Mouse (Mus musculus) left cerebral cortex, postnatal 10 days (tissue): Measurements from ENCODE around the gene Hoxb3. TPM values are rescaled to one million over a fixed set of nuclear protein-coding genes. Genes with fewer than 3 reads are reported as not detected.

Experiments used
- DNase-seq, 2 experiments: peaks; one replicate each; pipeline ENCODE4 v3.0.0; 2021 to 2022; ENCODE audit warnings: low spot score in 2 of 2, mixed read lengths in 1 of 2; ENCODE audit errors: extremely low spot score in 1 of 2
- intact Hi-C: fragments of 180-260 bp; cut with DNase I; formaldehyde crosslinking; loops from one replicate; pipeline ENCODE4 v1.15.1; 2025
- total RNA-seq, 2 experiments: library from RNA; stranded (reverse); gene quantifications; 2 replicates each; pipeline ENCODE4 v1.2.3; 2021

Gene Hoxb3
- total RNA-seq, 2 experiments from 2014 or later, result not detected

GRCm38 (mm10) chr11:96298895-96299667, 24.0 kb upstream of the Hoxb3 start:
- intact Hi-C loops, result no loop called here
- no peak for DNase-seq

GRCm38 (mm10) chr11:96299781-96300180, 23.3 kb upstream of the Hoxb3 start:
- intact Hi-C loops, result loop anchor here (5.0 kb wide), 1 partner anchor 238 kb away; no protein-coding TSS in a partner anchor
- DNase-seq, result no peak

GRCm38 (mm10) chr11:96300354-96301063, 22.6 kb upstream of the Hoxb3 start:
- intact Hi-C loops, result loop anchor here (5.0 kb wide), 1 partner anchor 237 kb away; no protein-coding TSS in a partner anchor
- DNase-seq, result no peak

- intact Hi-C loops, result loop anchor here (5.0 kb wide), 1 partner anchor 236 kb away; no protein-coding TSS in a partner anchor
- DNase-seq, result no peak
Measured at GRCm38 (mm10) chr11:96301064-96301431, 22.1 kb upstream of the Hoxb3 start.

GRCm38 (mm10) chr11:96301837-96302236, 21.3 kb upstream of the Hoxb3 start:
- intact Hi-C loops, result loop anchor here (5.0 kb wide), 1 partner anchor 235 kb away; no protein-coding TSS in a partner anchor

GRCm38 (mm10) chr11:96302381-96303150, 20.6 kb upstream of the Hoxb3 start:
- intact Hi-C loops, result loop anchor here (5.0 kb wide), 1 partner anchor 235 kb away; no protein-coding TSS in a partner anchor
- DNase-seq, result no peak

More at GRCm38 (mm10) chr11:96301837-96302236, 21.3 kb upstream of the Hoxb3 start:
- peak in 1 of 2 experiments; percentile 13 for DNase-seq

GRCm38 (mm10) chr11:96303151-96304099, 19.7 kb upstream of the Hoxb3 start, which contains the start of gene Hoxb5:
Hoxb5 (plus strand) TSS chr11:96303336.
- intact Hi-C loops, result loop anchor here (5.0 kb wide), 1 partner anchor 234 kb away; no protein-coding TSS in a partner anchor
- no peak for DNase-seq

GRCm38 (mm10) chr11:96304381-96305195, 18.5 kb upstream of the Hoxb3 start:
- DNase-seq, result no peak
- intact Hi-C loops, result loop anchor here (5.0 kb wide), 1 partner anchor 233 kb away; no protein-coding TSS in a partner anchor

- no peak for DNase-seq
- intact Hi-C loops, result no loop called here
Measured at GRCm38 (mm10) chr11:96305505-96306182, 17.5 kb upstream of the Hoxb3 start.

- DNase-seq, result no peak
- intact Hi-C loops, result no loop called here
Measured at GRCm38 (mm10) chr11:96306183-96306907, 16.8 kb upstream of the Hoxb3 start.

- no peak for DNase-seq
- intact Hi-C loops, result no loop called here
Measured at GRCm38 (mm10) chr11:96306908-96307269, 16.2 kb upstream of the Hoxb3 start.

- intact Hi-C loops, result no loop called here
- no peak for DNase-seq
Measured at GRCm38 (mm10) chr11:96308763-96309162, 14.4 kb upstream of the Hoxb3 start.

GRCm38 (mm10) chr11:96309288-96309687, 13.8 kb upstream of the Hoxb3 start:
- DNase-seq, result no peak
- intact Hi-C loops, result no loop called here

GRCm38 (mm10) chr11:96310183-96310938, 12.8 kb upstream of the Hoxb3 start:
- intact Hi-C loops, result loop anchor here (5.0 kb wide), 1 partner anchor 242 kb away; no protein-coding TSS in a partner anchor
- no peak for DNase-seq

GRCm38 (mm10) chr11:96311097-96311496, 12.0 kb upstream of the Hoxb3 start:
- no peak for DNase-seq
- intact Hi-C loops, result loop anchor here (5.0 kb wide), 1 partner anchor 241 kb away; no protein-coding TSS in a partner anchor
